ENCODE assay signal across 8 mouse cellular contexts in genomic region chr9:65884564-65885315, GRCm38 (mm10). TPM values are rescaled to one million over a fixed set of nuclear protein-coding genes. Genes with fewer than 3 reads are reported as not detected.
DNase-seq lines count a peak whose midpoint lies in the region; ATAC-seq lines count a peak whose summit lies in the region.

No protein-coding gene starts in this region.

- under 1% methylated on average over 37 of the region's 37 CpGs for WGBS in hindbrain, embryonic 15.5 days
- 0% methylated on average over 37 of the region's 37 CpGs for WGBS in macrophage (ENCODE audit: missing documents)

- peak overlapping the region; percentile 67 for H3K4me3 ChIP-seq in hindbrain, embryonic 15.5 days
- peak overlapping the region; percentile 92 for H3K4me3 ChIP-seq in macrophage (ENCODE audit: inconsistent target)

- H3K9me3 ChIP-seq in hindbrain, embryonic 15.5 days: no peaks in the 10 kb centered on the region

- no peaks in the 10 kb centered on the region for H3K36me3 ChIP-seq in hindbrain, embryonic 15.5 days
- 0 out of 2 replicates have a peak, but pooled peaks cover 15% of the 10 kb centered on the region for H3K36me3 ChIP-seq in macrophage (ENCODE audit: inconsistent target)

- H3K4me2 ChIP-seq in hindbrain, embryonic 15.5 days: peak overlapping the region; percentile 72

- no peaks in the 10 kb centered on the region for H3K27me3 ChIP-seq in hindbrain, embryonic 15.5 days

- H3K27ac ChIP-seq in hindbrain, embryonic 15.5 days (replicated peaks): peak overlapping the region; percentile 74
- peak overlapping the region; percentile 62 for H3K27ac ChIP-seq in macrophage

- peaks cover 12% of the 10 kb centered on the region for H3K4me1 ChIP-seq in hindbrain, embryonic 15.5 days (replicated peaks)

- ATAC-seq in hindbrain, embryonic 15.5 days (ENCODE audit: low FRiP score, low read depth): peak; percentile 96

- peak overlapping the region; percentile 54 for H3K9ac ChIP-seq in hindbrain, embryonic 15.5 days

- H3K79me2 ChIP-seq in macrophage (ENCODE audit: inconsistent target): peaks cover 26% of the 10 kb centered on the region; the same call in 1 of the 2 replicates

- peak; percentile 92 for DNase-seq in R1 (ENCODE audit: low read depth, low spot score)
- peak; percentile 91 to 94 for DNase-seq in cerebellum, postnatal 25 days
- DNase-seq in frontal cortex, postnatal 25 days (ENCODE audit: low spot score in 2 of 2): peak; percentile 67 to 77
- peak; percentile 85 to 91 for DNase-seq in left cerebral cortex, adult 18-20 months (ENCODE audit: low spot score in 2 of 2)
- DNase-seq in right cerebral cortex, adult 18-20 months: peak; percentile 89
- DNase-seq in urinary bladder, postnatal 10 days (ENCODE audit: low spot score): peak; percentile 67

RNA-seq across cellular contexts. Expression of gene Pclaf, which starts 5.3 kb away (rescaled TPM):
- polyA plus RNA-seq in hindbrain, embryonic 15.5 days (2015; fragmentation: Nextera tagmentation; extraction: Ambion mirVana): 30.0 and 34.9 TPM in 2 replicates
- under 1 TPM in 1 of 2 experiments, not detected in 1; 0.28 TPM for total RNA-seq in left cerebral cortex, adult 18-20 months (2021)
- 10 to 100 TPM in 1 of 26 experiments, 1 to 10 TPM in 18, under 1 TPM in 4, not detected in 3; 0.34 to 11.1 (median 2.8) TPM for total RNA-seq in macrophage (2018; cell fraction: chromatin; rRNA removed)
- 1 to 10 TPM; 1.8 to 6.1 (median 3.5) TPM for total RNA-seq in macrophage (2018; cell fraction: cytosol; rRNA removed)
- 10 to 100 TPM in 1 of 26 experiments, 1 to 10 TPM in 23, under 1 TPM in 2; 0.37 to 32.7 (median 1.9) TPM for total RNA-seq in macrophage (2018; cell fraction: nucleus; rRNA removed)
- 0.56 to 25.5 TPM (median 11.5 TPM) in 3 replicates for polyA plus RNA-seq in macrophage (2018)

RNA-seq across cellular contexts. Expression of gene Trip4, which starts 23.9 kb away (rescaled TPM):
- 29.6 and 31.6 TPM in 2 replicates for polyA plus RNA-seq in hindbrain, embryonic 15.5 days (2015; fragmentation: Nextera tagmentation; extraction: Ambion mirVana)
- total RNA-seq in left cerebral cortex, adult 18-20 months (2021): 10 to 100 TPM; 33.0 to 35.3 TPM
- total RNA-seq in macrophage (2018; cell fraction: chromatin; rRNA removed): 10 to 100 TPM; 26.3 to 100.0 (median 69.4) TPM
- total RNA-seq in macrophage (2018; cell fraction: cytosol; rRNA removed): 10 to 100 TPM; 17.8 to 35.1 (median 27.3) TPM
- 10 to 100 TPM; 13.5 to 56.5 (median 38.2) TPM for total RNA-seq in macrophage (2018; cell fraction: nucleus; rRNA removed)
- polyA plus RNA-seq in macrophage (2018): 19.6 to 23.6 TPM (median 21.8 TPM) in 3 replicates

RNA-seq across cellular contexts. Expression of gene Csnk1g1, which starts 24.0 kb away (rescaled TPM):
- 22.4 and 22.9 TPM in 2 replicates for polyA plus RNA-seq in hindbrain, embryonic 15.5 days (2015; fragmentation: Nextera tagmentation; extraction: Ambion mirVana)
- 10 to 100 TPM; 42.2 to 42.9 TPM for total RNA-seq in left cerebral cortex, adult 18-20 months (2021)
- 100 to 1,000 TPM in 23 of 26 experiments, 10 to 100 TPM in 3; 73.4 to 196 (median 155) TPM for total RNA-seq in macrophage (2018; cell fraction: chromatin; rRNA removed)
- total RNA-seq in macrophage (2018; cell fraction: cytosol; rRNA removed): 10 to 100 TPM; 13.7 to 25.2 (median 18.6) TPM
- total RNA-seq in macrophage (2018; cell fraction: nucleus; rRNA removed): 100 to 1,000 TPM in 5 of 26 experiments, 10 to 100 TPM in 21; 39.6 to 146 (median 75.4) TPM
- polyA plus RNA-seq in macrophage (2018): 9.3 to 10.5 TPM (median 9.7 TPM) in 3 replicates

RNA-seq across cellular contexts. Expression of gene Zfp609, which starts 57.4 kb away (rescaled TPM):
- 7.7 and 8.5 TPM in 2 replicates for polyA plus RNA-seq in hindbrain, embryonic 15.5 days (2015; fragmentation: Nextera tagmentation; extraction: Ambion mirVana)
- 10 to 100 TPM; 50.7 to 53.7 TPM for total RNA-seq in left cerebral cortex, adult 18-20 months (2021)
- total RNA-seq in macrophage (2018; cell fraction: chromatin; rRNA removed): 10 to 100 TPM in 22 of 26 experiments, 1 to 10 TPM in 4; 5.7 to 32.1 (median 16.8) TPM
- 10 to 100 TPM in 2 of 26 experiments, 1 to 10 TPM in 24; 5.5 to 10.4 (median 7.3) TPM for total RNA-seq in macrophage (2018; cell fraction: cytosol; rRNA removed)
- 10 to 100 TPM in 20 of 26 experiments, 1 to 10 TPM in 6; 5.1 to 30.3 (median 12.3) TPM for total RNA-seq in macrophage (2018; cell fraction: nucleus; rRNA removed)
- polyA plus RNA-seq in macrophage (2018): 4.6 to 7.8 TPM (median 6.3 TPM) in 3 replicates

Comparison
In these comparisons a context has a peak if more than half of its experiments do, and no peak if none do; other contexts are left out.
1. Peak in every context shown above with its lines: DNase-seq, ATAC-seq, H3K4me3 ChIP-seq and H3K27ac ChIP-seq.